Mouse (Mus musculus): ENCODE data around the gene Elp1. TPM values are rescaled to one million over a fixed set of nuclear protein-coding genes. Genes with fewer than 3 reads are reported as not detected.

The Elp1 gene
- polyA plus RNA-seq, 1 experiment from 2014 or later = 36.0 TPM

GRCm38 (mm10) chr4:56723237-56723636 lies 78.9 kb downstream of the Elp1 start:
- no peak overlapping the region for H3K4me2 ChIP-seq (ENCODE audit: low read depth, low read length)
- no peaks in the 10 kb centered on the region for H3K36me3 ChIP-seq (ENCODE audit: control insufficient read depth, insufficient read depth, low read length)
- WGBS = 83% methylated on average over 6 of the region's 6 CpGs
- no peak overlapping the region for H3K9ac ChIP-seq (ENCODE audit: low read length)
- ATAC-seq (ENCODE audit: insufficient read depth, low FRiP score) = no peak
- H3K9me3 ChIP-seq (replicated peaks; ENCODE audit: control insufficient read depth, low read length) = no peaks in the 10 kb centered on the region
- H3K4me1 ChIP-seq (ENCODE audit: control insufficient read depth, insufficient read depth, low read length) = no peaks in the 10 kb centered on the region
- H3K27ac ChIP-seq (ENCODE audit: low read length) = no peak overlapping the region
- no peaks in the 10 kb centered on the region for H3K27me3 ChIP-seq (ENCODE audit: control insufficient read depth, insufficient read depth, low read length)
- H3K4me3 ChIP-seq (replicated peaks; ENCODE audit: low read length) = no peak overlapping the region

- Histone ChIP-seq H3K27ac (ENCODE audit: low read length) (no peak overlapping the region), H3K4me1 (ENCODE audit: control insufficient read depth, insufficient read depth, low read length) (no peaks in the 10 kb centered on the region), H3K4me3 (replicated peaks; ENCODE audit: low read length) (no peak overlapping the region), H3K4me2 (ENCODE audit: low read depth, low read length) (no peak overlapping the region), H3K27me3 (ENCODE audit: control insufficient read depth, insufficient read depth, low read length) (no peaks in the 10 kb centered on the region), H3K9ac (ENCODE audit: low read length) (no peak overlapping the region), H3K36me3 (ENCODE audit: control insufficient read depth, insufficient read depth, low read length) (no peaks in the 10 kb centered on the region), H3K9me3 (replicated peaks; ENCODE audit: control insufficient read depth, low read length) (no peaks in the 10 kb centered on the region)
- WGBS = 68% methylated on average over 6 of the region's 6 CpGs
- ATAC-seq (ENCODE audit: insufficient read depth, low FRiP score) = no peak
Measured at GRCm38 (mm10) chr4:56722346-56722745, 79.8 kb downstream of the Elp1 start.

- Histone ChIP-seq H3K4me2 (ENCODE audit: low read depth, low read length) (no peak overlapping the region), H3K9ac (ENCODE audit: low read length) (no peak overlapping the region), H3K9me3 (replicated peaks; ENCODE audit: control insufficient read depth, low read length) (no peaks in the 10 kb centered on the region), H3K27me3 (ENCODE audit: control insufficient read depth, insufficient read depth, low read length) (no peaks in the 10 kb centered on the region), H3K4me1 (ENCODE audit: control insufficient read depth, insufficient read depth, low read length) (no peaks in the 10 kb centered on the region), H3K4me3 (replicated peaks; ENCODE audit: low read length) (no peak overlapping the region), H3K27ac (ENCODE audit: low read length) (no peak overlapping the region), H3K36me3 (ENCODE audit: control insufficient read depth, insufficient read depth, low read length) (no peaks in the 10 kb centered on the region)
- no peak for ATAC-seq (ENCODE audit: insufficient read depth, low FRiP score)
- 21% methylated on average over 3 of the region's 3 CpGs for WGBS
Measured at GRCm38 (mm10) chr4:56721469-56721868, 80.7 kb downstream of the Elp1 start.

GRCm38 (mm10) chr4:56720403-56720802 lies 81.7 kb downstream of the Elp1 start:
- no peak overlapping the region for H3K4me3 ChIP-seq (replicated peaks; ENCODE audit: low read length)
- H3K9me3 ChIP-seq (replicated peaks; ENCODE audit: control insufficient read depth, low read length) = no peaks in the 10 kb centered on the region
- no peak overlapping the region for H3K4me2 ChIP-seq (ENCODE audit: low read depth, low read length)
- H3K36me3 ChIP-seq (ENCODE audit: control insufficient read depth, insufficient read depth, low read length) = no peaks in the 10 kb centered on the region
- H3K9ac ChIP-seq (ENCODE audit: low read length) = no peak overlapping the region
- no peaks in the 10 kb centered on the region for H3K4me1 ChIP-seq (ENCODE audit: control insufficient read depth, insufficient read depth, low read length)
- ATAC-seq (ENCODE audit: insufficient read depth, low FRiP score) = no peak
- H3K27me3 ChIP-seq (ENCODE audit: control insufficient read depth, insufficient read depth, low read length) = no peaks in the 10 kb centered on the region
- WGBS = 73% methylated on average over 9 of the region's 9 CpGs
- H3K27ac ChIP-seq (ENCODE audit: low read length) = no peak overlapping the region

GRCm38 (mm10) chr4:56719456-56719855 lies 82.7 kb downstream of the Elp1 start:
- H3K27ac ChIP-seq (ENCODE audit: low read length) = no peak overlapping the region
- H3K4me3 ChIP-seq (replicated peaks; ENCODE audit: low read length) = no peak overlapping the region
- H3K36me3 ChIP-seq (ENCODE audit: control insufficient read depth, insufficient read depth, low read length) = no peaks in the 10 kb centered on the region
- no peak overlapping the region for H3K4me2 ChIP-seq (ENCODE audit: low read depth, low read length)
- no peaks in the 10 kb centered on the region for H3K9me3 ChIP-seq (replicated peaks; ENCODE audit: control insufficient read depth, low read length)
- H3K27me3 ChIP-seq (ENCODE audit: control insufficient read depth, insufficient read depth, low read length) = no peaks in the 10 kb centered on the region
- WGBS = 67% methylated on average over 9 of the region's 9 CpGs
- no peak overlapping the region for H3K9ac ChIP-seq (ENCODE audit: low read length)
- no peak for ATAC-seq (ENCODE audit: insufficient read depth, low FRiP score)
- H3K4me1 ChIP-seq (ENCODE audit: control insufficient read depth, insufficient read depth, low read length) = no peaks in the 10 kb centered on the region

- Histone ChIP-seq H3K4me2 (ENCODE audit: low read depth, low read length) (no peak overlapping the region), H3K36me3 (ENCODE audit: control insufficient read depth, insufficient read depth, low read length) (no peaks in the 10 kb centered on the region), H3K4me3 (replicated peaks; ENCODE audit: low read length) (no peak overlapping the region), H3K9me3 (replicated peaks; ENCODE audit: control insufficient read depth, low read length) (no peaks in the 10 kb centered on the region), H3K27ac (ENCODE audit: low read length) (no peak overlapping the region), H3K4me1 (ENCODE audit: control insufficient read depth, insufficient read depth, low read length) (no peaks in the 10 kb centered on the region), H3K27me3 (ENCODE audit: control insufficient read depth, insufficient read depth, low read length) (no peaks in the 10 kb centered on the region), H3K9ac (ENCODE audit: low read length) (no peak overlapping the region)
- 66% methylated on average over 12 of the region's 12 CpGs for WGBS
- no peak for ATAC-seq (ENCODE audit: insufficient read depth, low FRiP score)
Measured at GRCm38 (mm10) chr4:56718573-56719442, 83.3 kb downstream of the Elp1 start.

- Histone ChIP-seq H3K27ac (ENCODE audit: low read length) (no peak overlapping the region), H3K9me3 (replicated peaks; ENCODE audit: control insufficient read depth, low read length) (no peaks in the 10 kb centered on the region), H3K4me1 (ENCODE audit: control insufficient read depth, insufficient read depth, low read length) (no peaks in the 10 kb centered on the region), H3K36me3 (ENCODE audit: control insufficient read depth, insufficient read depth, low read length) (no peaks in the 10 kb centered on the region), H3K4me3 (replicated peaks; ENCODE audit: low read length) (no peak overlapping the region), H3K9ac (ENCODE audit: low read length) (no peak overlapping the region), H3K4me2 (ENCODE audit: low read depth, low read length) (no peak overlapping the region), H3K27me3 (ENCODE audit: control insufficient read depth, insufficient read depth, low read length) (no peaks in the 10 kb centered on the region)
- ATAC-seq (ENCODE audit: insufficient read depth, low FRiP score) = no peak
- 88% methylated on average over 3 of the region's 3 CpGs for WGBS
Measured at GRCm38 (mm10) chr4:56717932-56718331, 84.2 kb downstream of the Elp1 start.

GRCm38 (mm10) chr4:56716801-56717200 lies 85.3 kb downstream of the Elp1 start:
- H3K4me3 ChIP-seq (replicated peaks; ENCODE audit: low read length) = no peak overlapping the region
- 60% methylated on average over 5 of the region's 5 CpGs for WGBS
- ATAC-seq (ENCODE audit: insufficient read depth, low FRiP score) = no peak
- no peak overlapping the region for H3K4me2 ChIP-seq (ENCODE audit: low read depth, low read length)
- no peaks in the 10 kb centered on the region for H3K9me3 ChIP-seq (replicated peaks; ENCODE audit: control insufficient read depth, low read length)
- H3K4me1 ChIP-seq (ENCODE audit: control insufficient read depth, insufficient read depth, low read length) = no peaks in the 10 kb centered on the region
- H3K27ac ChIP-seq (ENCODE audit: low read length) = no peak overlapping the region
- H3K36me3 ChIP-seq (ENCODE audit: control insufficient read depth, insufficient read depth, low read length) = no peaks in the 10 kb centered on the region
- no peaks in the 10 kb centered on the region for H3K27me3 ChIP-seq (ENCODE audit: control insufficient read depth, insufficient read depth, low read length)
- no peak overlapping the region for H3K9ac ChIP-seq (ENCODE audit: low read length)

- ATAC-seq (ENCODE audit: insufficient read depth, low FRiP score) = no peak
- no peaks in the 10 kb centered on the region for H3K4me1 ChIP-seq (ENCODE audit: control insufficient read depth, insufficient read depth, low read length)
- H3K9me3 ChIP-seq (replicated peaks; ENCODE audit: control insufficient read depth, low read length) = no peaks in the 10 kb centered on the region
- no peak overlapping the region for H3K27ac ChIP-seq (ENCODE audit: low read length)
- H3K4me2 ChIP-seq (ENCODE audit: low read depth, low read length) = no peak overlapping the region
- no peaks in the 10 kb centered on the region for H3K27me3 ChIP-seq (ENCODE audit: control insufficient read depth, insufficient read depth, low read length)
- H3K36me3 ChIP-seq (ENCODE audit: control insufficient read depth, insufficient read depth, low read length) = no peaks in the 10 kb centered on the region
- WGBS = 79% methylated on average over 3 of the region's 3 CpGs
- H3K9ac ChIP-seq (ENCODE audit: low read length) = no peak overlapping the region
- no peak overlapping the region for H3K4me3 ChIP-seq (replicated peaks; ENCODE audit: low read length)
Measured at GRCm38 (mm10) chr4:56713155-56713554, 89.0 kb downstream of the Elp1 start.

Data from stomach, embryonic 16.5 days (tissue).